Mouse (Mus musculus) left cerebral cortex, adult 8-10 months (tissue): ENCODE data around the gene Gm49711. TPM values are rescaled to one million over a fixed set of nuclear protein-coding genes. Genes with fewer than 3 reads are reported as not detected.

Experiments
- DNase-seq, 2 experiments: peaks; one replicate each; pipeline ENCODE4 v3.0.0; 2022; ENCODE audit warnings: low spot score in 2 of 2
- total RNA-seq, 4 experiments: library from RNA; stranded (reverse); gene quantifications; 2 replicates each; pipeline ENCODE4 v1.2.4; 2022

The Gm49711 gene
- total RNA-seq, 4 experiments from 2014 or later: 0.41 TPM; not detected in 3

GRCm38 (mm10) chr16:92119013-92119515, 60.9 kb downstream of the Gm49711 start:
- no peak for DNase-seq

DNA sequence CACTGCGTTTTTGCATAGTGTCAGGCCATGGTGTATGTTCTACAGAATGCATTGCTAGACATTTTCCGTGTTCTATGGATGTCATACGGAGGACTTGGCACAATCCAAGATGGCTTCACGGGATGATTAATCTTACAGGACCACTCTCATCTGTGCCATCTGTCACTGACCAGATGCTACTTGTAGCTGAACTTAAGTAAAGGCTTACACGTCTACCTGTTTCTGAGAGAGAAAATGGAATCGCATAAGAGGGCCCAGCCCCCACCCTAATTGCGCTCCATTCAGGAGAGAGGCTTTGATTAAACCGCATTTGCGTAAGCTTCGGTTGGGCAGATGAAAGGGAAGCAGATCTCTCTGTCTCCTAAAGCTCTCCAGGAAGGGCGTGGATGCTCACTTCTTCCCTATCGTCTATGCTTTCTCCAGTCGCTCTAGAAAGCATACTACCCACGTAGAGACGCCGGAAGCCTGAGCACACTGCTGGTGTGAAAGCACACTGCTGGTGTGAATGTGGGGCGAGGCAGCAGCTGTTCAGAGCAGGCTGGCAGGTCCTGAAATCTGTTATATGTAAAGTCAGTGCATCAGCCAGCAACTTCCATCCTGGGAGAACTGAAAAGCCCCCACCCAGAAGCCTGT, 62.9 kb downstream of the Gm49711 start:
- DNase-seq: peak in 1 of 2 experiments; percentile 62

GRCm38 (mm10) chr16:92127226-92127625, 69.1 kb downstream of the Gm49711 start:
- DNase-seq: no peak

DNA sequence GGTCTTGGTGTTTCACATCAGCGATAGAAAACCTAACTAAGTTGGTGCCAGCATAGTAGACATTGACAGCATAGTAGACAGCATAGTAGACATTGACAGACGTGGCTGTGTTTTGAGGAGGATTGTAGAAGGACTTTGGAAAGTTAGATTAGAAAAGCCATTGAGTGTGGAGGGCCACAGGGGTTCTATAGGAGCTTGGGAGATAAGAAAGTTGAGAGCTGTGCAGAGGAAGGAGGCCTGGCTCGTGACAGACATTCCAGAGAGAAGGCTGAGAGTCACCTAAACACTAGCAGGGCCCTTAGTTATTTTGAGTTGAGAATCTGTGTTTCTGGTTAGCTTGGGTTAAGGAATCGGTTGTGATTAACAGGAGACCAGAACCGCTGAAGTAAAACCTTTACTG, 69.5 kb downstream of the Gm49711 start:
- no peak for DNase-seq

DNA sequence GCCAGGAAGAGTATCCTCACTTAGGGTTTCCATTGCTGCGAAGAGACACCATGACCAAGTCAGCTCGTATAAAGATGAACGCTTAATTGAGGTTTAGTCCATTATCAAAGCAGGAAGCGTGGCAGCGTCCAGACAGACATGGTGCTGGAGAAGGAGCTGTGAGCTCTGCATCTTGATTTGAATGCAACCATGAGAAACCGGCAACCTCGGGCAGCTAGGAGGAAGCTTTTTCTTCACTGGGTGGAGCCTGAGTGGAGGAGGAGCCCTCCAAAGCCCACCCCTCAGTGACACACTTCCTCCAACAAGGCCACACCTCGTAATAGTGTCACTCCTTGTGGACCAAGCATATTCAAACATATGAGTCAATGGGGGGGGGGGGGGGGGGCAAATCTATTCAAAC, 71.7 kb downstream of the Gm49711 start:
- DNase-seq: no peak

DNA sequence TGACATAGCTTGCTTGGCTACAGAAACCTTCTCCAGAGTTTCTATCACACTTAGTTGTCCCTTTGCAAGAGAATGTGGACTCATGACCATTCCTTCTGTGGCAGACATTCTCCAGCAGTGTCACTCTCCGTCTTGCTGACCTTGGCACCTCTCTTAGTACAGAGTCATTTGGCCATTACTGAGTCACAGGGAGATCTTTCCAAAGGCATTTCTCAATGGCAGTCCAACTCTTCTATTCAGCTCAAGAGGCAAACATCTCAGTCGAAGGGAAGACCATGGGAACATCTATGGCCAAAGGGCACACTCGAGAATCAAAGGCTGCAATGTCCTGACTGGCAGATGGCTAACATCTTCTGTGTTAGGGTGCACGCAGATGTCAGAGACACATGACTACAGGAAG, 74.4 kb downstream of the Gm49711 start:
- no peak for DNase-seq

- no peak for DNase-seq
These were observed 76.1 kb downstream of the Gm49711 start for GRCm38 (mm10) chr16:92134148-92134764.

DNA sequence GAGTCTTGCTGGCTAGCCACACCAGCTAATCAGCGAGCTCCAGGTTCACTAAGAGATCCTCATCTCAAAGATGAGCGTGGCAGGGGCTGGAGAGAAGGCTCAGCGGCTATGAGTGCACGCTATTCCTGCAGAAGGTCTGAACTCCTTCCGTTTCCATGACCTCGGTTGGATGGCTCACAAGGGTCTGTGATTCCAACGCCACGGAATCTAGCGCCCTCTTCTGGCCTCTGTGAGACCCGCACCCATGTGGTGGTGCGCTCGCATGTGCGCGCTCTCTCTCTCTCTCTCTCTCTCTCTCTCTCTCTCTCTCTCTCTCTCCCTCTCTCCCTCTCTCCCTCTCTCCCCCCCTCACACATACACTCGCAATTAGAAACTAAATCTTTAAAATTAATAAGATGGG, 78.2 kb downstream of the Gm49711 start:
- DNase-seq: no peak

DNA sequence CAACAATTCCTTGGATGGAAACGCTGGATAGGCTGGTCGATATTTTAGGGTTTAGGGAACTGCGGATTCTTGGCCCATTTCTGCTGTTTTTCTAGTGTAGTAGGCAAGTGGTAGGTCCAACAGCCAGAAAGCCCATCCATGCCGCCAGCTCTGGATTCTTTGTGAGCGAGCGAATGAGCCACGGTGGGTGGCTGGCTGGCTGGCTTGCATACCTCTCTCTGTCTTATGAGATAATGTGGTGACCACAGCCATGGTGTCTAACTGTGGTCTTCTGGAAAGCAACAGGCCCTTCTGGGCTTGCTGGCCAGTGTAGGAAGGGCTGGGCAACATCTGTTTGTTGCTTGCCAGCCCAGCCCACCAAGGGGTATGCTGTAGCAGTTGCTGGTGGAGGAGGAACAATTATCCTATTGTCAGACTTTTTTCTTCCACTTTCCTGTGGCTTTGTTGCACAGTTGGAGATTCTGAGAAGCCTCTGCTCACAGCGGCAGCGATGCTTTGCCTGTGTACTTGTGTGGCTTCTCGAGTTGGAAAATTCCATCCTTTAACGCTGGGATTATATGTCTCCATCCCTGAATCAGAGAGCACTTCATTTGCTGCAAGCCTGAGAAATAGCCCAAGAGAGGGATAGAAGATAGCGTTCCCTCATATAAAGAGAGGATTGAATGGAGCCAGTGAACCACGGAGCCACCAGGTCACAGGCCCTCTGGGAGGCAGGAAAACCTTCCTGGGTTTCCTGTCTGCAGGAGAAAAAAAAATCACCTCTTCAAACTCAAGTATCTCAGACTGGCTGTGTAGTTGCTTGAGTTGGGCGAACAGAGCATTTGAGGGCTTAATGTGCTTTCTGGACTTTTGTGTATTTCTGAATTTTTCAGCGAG, 81.5 kb downstream of the Gm49711 start:
- DNase-seq: no peak

- no peak for DNase-seq
These were observed 82.2 kb downstream of the Gm49711 start for GRCm38 (mm10) chr16:92140328-92140727.

DNA sequence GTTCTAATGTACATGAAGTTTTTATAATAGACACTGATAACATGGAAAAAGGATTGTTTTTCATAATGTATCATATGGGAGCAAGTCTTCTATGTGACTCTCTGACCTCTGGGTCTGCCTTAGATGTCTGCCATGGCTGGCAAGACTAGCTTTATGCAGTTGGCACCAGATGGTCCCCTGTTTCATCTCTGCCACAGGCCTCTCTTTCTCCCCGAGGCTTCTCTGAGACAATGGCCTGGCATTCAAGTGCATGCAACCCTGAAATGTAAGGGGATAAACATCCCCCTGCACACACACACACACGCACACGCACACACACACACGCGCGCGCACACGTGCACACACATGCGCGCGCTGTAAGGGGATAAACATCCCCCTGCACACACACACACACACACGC, 82.9 kb downstream of the Gm49711 start:
- no peak for DNase-seq

DNA sequence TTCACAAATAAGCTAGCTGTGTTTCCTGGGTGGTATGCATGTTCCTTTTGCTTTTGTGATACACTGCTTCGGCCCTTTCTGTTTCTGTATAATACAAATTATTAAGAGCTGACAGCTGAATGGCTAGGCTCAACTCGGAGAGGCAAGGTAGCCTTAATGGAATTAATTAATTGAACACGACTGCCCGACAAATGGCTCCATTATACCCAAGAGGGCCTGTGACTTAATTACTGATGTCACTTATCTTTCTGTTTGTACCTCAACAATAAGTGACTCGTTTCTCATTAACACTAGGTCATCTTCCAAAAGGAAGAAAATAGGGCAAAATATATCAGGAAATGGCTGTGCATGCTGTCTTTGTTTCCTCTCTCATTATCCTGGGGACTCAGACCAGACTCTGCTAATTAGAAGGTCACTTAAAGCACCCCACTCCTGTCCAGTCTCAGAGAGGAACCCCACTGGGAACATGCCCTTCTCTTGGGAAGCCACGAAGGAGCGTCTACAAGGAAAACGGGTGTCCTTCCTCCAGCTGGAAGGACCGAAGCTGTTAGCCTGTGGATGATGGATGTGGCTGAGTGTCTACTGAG, 84.4 kb downstream of the Gm49711 start:
- DNase-seq: no peak

DNA sequence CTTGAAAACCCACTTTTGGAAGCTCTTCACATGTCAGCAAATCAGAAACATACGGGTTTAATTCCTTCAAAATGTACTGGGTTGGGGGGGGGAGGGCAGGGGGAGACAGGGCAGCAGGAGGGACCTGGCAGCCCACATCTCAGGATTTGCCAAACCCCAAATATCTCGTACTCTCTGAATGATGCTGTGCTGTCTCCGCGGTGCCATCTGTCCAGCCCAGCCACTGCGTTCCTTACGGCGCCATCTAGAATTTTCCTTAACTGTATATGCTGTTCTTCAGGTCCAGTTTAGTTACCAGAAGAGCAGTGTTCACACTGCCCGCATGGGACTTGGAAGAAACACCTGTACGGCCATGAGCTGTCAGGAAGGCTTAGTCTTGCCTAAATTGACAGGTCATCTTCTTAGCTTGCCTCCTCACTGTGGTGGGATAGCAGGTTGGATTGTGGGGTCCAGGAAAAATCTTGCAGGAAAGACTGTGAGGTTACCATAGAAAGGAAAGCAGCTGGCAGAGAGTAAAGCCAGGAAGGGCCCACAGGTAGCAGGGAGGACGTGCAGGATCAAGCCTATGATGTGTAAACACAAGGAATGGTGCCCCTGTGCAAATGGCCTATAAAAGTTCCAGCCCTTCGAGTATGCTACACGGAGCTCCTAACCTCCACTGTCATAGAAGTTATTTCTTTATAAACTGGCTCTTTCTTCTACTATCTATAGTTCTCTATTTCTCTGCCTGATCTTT, 89.7 kb downstream of the Gm49711 start:
- DNase-seq: no peak

- DNase-seq: no peak
These were observed 90.2 kb downstream of the Gm49711 start for GRCm38 (mm10) chr16:92148367-92148728.

- no peak for DNase-seq
These were observed 92.9 kb downstream of the Gm49711 start for GRCm38 (mm10) chr16:92150975-92151374.

GRCm38 (mm10) chr16:92158021-92158455, 99.9 kb downstream of the Gm49711 start:
- DNase-seq: peak; percentile 39 to 49

GRCm38 (mm10) chr16:92158461-92159091, 100.5 kb downstream of the Gm49711 start:
- DNase-seq: peak; percentile 46 to 82

DNA sequence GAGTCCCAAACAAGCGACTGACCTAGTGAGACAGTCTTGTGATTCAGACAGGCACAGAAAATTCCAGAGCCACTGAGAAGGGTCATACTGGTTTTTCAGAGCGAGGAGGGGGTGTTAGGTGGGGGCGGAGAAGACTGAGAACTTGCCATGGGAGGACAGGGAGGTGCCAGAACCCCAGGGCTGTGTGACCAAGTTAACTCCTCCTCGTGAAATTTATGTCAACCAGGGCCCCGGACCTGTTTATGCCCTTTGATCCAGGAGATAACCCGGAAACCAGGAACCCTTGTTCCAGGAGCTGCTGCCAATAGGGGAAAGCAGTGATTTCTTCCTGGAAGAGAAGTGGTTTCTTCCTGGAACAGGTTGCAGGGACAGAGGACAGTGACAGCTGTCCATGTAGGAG, 101.0 kb downstream of the Gm49711 start:
- DNase-seq: no peak

DNA sequence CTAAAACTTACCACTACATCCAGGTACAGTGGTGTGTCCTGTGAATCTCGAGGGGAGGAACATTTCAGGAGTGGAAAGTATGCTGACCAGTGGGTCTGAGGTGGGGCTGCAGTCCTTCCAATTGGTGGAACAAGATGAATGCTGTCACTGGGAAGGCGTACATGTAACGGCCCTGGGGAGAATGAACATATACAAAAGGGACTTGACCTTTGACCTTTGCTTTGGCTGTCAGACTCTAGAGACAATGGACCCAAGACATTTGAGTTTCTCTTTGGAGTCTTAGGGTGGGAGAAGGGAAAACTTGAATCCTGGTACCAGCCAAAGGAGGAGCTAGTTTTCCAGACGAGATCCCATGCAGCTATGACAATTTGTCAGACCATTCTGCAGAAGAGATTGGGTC, 104.2 kb downstream of the Gm49711 start:
- no peak for DNase-seq

GRCm38 (mm10) chr16:92163545-92163944, 105.4 kb downstream of the Gm49711 start:
- DNase-seq: no peak

GRCm38 (mm10) chr16:92176052-92176451, 117.9 kb downstream of the Gm49711 start:
- DNase-seq: no peak
